Mouse (Mus musculus): ENCODE results near the gene Gm11563.

DNA sequence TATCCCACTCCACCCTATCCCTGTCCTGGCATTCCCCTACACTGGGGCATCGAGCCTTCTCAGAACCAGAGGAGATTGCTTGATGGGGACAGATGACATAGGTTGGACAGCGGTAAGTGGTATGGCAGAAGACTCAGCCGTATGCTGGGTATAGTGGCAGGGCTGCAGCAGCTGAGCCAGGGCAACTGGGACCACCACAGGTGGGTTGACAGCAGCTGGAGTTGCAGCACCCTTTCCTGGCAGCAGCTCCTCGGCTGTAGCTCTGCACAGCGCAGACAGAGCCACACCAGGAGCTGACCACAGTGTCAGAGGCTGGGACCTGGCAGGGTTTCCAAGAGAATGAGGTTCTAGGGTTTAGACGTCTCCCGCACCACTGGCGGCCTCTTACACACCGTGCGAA lies 4.0 kb upstream of the Gm11563 start:
- TF ChIP-seq CTCF (IDR thresholded peaks at IDR 0.05; ENCODE audit: low read depth) (no peak), EP300 (IDR thresholded peaks at IDR 0.05; ENCODE audit: low read depth) (no peak)
